Mouse (Mus musculus): ENCODE measurements at regions not wholly inside any gene's neighbourhood (a gene's known extent, or its start where the extent isn't known, plus 50 kb on each side); places are given as distances from the start of the nearest gene placed in this dataset.
"Not testable (repeated sequence)": the region's sequence is repeated elsewhere in the genome, so short reads cannot be mapped to it uniquely, and the experiment has no call there.

DNA sequence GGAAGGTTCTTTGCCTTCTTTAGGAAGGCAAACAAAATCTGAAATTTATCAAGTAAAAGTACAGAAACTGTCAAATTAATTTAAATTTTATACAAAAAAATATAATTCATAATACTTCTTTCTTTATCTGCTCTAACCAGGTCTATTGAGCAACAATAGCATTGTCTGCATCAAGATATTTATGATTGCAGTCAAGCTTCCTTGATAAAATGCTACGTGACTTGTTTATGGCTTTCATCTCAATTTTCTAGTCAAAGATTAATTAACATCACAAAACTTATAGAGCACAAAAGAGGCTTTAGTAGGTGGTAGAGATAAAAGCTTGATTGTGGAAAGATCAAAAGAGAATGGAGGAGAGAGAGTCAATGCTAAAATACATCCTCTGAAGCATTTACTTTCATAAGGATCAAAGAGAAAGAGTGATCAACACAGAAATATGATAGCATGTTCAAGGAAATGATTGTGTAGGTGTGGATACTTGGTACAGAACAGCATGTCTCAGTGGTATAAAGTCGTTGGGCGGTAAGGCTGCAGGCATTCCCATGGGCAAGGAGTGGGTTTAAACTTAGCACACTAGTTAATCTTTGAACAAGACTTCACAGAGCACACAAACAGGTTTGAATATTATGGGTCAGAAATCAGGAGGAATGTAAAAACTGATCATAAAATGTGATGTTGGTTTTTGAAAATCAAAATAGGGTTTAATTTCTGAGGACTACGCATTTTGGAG lies 164.3 kb upstream of the Speer4f2 start:
- DNase-seq: peak; percentile 54 to 65

DNA sequence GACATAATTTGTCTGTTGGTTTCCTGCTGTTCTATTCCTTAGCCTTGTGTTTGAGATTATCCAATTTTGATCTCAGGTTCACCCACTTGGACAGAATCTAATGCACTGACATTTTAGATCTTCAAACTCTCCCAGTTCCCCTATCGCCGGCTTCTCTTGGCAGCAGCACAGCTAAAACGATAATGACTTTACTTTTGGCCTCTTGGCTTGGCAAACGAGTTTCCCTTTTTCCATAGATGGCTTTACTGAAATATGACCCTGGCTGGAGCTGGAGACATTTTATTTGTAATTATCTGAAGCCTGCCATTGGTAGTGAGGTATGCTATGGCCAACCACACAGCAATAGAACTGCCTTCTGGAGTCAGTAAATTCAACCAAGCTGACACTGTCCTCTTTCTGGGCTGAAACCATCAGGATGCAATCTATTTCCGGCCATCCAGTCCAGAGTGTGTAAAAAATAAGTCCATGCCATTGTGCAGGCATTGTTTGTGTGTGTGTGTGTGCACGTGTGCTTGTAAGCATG lies 162.2 kb upstream of the Speer4f2 start:
- DNase-seq: peak; percentile 3 to 10

DNA sequence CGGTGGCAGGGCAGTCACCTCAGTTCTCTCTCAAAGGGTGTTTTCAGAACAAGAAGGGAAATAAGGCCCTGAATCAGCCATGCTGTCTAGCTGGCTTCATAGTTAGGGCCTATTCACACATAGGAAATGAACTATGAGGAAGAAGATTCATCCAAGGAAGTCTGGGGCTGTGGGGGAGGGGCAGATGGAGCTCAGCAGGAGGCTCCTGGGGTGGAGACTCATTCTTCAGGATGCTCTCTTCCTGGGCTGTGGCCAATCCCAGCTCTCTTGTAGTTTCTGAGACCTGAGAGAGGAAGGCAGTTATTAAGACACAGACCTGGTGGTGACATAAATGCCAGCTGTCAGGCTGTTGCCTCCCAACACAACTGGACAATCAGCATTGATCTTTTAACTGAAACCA lies 149.4 kb upstream of the Speer4f2 start:
- DNase-seq: not testable (repeated sequence)

DNA sequence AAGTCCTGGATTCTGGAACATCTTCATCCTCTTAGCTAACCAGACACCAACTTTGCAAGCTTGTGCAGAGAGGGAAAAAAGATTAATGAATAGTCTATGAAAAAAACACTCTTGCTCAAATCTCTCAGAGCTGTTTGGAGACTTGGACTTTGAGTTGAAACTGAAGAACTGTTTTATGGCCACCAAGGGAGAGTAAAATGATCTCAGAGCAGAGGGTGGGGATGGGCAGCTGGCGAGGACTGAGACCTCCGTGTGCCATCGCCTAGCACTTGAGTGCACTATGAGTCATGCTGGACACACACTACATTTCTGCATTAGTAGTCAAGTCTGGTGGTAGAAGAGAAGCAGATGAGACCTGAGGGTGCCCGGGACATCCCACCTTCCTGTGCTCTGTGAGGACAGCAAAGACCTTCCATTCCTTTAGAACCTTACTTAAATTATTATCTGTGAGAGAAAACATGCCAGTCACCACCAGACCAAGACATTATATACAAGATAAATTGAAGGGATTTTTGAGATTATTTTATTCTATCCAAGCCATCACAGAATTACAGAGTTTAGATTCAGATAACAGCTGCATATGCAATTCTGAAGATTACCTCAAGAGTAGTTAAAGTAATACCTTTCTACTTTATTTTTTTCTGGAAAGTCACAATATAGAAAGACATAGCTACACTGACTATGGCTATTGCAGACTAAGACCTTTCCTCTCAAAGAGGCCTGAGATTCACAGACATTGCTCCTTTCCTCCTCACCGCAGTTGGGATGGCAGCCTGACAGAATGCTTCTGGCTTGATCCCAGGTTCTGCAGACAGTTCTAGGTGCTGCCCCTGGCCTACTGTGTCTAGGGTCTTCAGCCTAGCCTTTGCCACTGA lies 125.0 kb upstream of the Speer4f2 start:
- DNase-seq: peak in 1 of 2 experiments; percentile 35

DNA sequence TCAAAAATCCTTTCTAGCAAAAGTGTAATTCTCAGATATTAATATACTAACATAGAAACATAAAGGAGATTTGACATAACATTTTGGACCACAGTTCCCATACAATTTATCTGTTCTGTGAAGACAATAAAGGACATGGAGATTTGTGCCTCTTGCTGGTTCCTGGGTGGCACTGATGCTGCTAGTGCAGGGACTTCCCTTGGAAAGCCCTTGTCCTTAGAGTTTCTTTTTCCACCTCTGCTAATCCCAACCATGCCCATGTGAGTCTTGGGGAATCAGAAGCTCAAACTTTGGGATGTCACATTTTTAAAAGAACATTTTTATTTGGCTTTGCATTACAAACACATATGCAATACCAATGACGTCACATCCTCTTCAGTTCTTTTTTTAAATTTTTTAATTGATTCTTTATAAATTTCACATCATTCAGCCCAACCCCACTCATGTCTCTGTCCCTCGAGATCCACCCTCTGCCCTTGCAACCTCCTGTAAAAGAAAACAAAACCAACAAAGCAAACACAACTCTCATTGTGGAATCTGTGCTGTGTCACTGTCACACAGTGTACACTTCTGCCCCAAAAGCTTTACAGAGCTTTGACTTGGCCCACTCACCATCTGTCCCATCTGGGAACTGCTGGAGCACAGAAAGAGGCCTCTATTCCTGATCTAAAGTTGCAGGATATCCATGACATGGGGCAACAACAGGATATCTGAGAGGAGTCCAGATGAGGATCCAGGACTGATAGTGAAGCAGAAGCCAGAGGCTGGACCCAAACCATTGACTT lies 112.2 kb upstream of the Speer4f2 start:
- DNase-seq: no peak

DNA sequence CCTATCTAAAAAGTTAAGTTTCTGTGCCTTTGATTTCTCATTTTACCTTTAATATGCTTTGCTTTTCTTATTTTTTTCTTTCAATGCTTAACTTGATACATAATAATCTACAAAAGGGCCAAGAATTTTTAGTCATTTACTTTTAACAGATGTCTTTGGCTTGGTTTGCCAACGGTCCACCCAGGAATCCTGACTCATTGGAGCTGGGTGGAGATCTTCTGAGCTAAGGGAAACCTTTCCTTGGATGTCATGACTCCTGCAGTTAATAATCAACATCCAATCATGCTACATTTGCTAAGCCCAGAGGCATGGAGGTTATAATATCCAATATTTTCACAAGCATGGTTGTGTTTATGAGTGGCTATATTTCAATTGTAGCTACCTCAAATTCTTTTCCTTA lies 110.9 kb upstream of the Speer4f2 start:
- DNase-seq: peak in 1 of 2 experiments; percentile 30

DNA sequence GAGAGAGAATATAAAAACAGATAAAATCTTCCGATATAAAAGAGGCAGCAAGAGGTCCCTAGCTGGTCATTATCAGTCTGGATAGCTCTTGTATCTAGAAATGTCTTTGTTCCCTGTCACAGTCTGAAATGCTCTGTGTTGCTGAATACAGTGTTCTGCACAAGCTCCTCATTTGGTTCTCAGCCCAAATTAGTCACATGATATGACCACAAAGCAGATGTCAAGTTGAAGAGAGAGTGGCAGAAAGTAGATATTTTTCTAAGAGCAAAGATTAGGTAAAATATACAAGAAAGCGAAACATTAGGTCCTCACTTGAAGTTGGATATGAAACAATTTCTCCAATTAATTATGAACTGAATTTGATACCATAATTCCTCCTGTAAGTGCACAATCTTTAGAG lies 101.8 kb upstream of the Speer4f2 start:
- no peak for DNase-seq

DNA sequence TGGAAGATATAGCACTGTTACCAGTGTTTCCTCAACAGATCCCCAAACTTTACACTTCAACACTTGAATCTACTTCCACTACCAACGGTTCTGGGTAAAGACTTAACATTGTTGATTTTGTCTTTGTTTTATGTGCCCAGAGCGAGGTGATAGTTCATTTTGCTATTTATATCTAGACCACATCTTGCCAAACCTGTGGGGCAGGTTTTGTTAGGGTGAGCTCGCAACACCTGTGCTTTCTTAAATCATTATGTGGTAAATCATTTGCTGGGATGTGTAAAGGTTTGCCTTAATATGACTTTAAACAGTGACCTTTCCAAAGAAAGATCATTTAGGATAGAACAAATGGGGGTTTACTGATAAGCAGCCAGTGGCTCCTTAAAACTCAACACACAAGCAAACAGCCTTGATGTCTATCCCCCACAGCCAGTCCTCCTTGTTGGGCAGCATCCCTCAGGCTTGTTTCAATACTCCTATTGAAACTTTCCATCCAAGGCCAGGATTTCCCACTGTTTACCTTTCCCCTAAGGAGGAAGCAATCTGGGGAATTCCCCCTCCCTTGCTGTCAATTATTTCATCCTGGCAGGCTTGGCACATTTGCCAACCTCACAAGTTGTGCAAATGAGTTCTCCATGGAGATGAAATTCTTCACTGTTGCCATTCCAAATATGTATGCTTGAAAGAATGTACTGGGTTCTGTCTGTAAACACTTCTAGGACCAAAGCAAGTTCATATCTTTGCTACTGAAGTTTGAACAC lies 101.1 kb upstream of the Speer4f2 start:
- DNase-seq: peak; percentile 39 to 71

DNA sequence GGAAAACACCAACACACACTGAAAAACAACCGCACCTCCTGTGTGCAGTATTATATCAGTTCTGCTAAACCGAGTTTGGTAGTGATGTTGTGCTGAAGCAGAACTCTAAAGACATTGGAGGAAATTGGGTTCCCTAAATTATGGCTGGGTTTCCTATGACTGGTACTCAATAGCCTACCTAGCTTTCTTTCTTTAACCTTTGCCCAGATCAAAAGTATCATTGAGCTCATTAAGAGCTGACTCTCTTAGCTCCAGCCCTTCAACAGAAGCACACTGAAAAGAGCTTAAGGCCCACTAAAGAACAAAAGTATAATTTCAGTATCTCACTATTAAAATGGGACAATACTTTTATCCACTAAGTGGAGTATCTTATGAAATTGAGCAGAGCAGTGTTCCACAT lies 97.6 kb upstream of the Speer4f2 start:
- DNase-seq: no peak

DNA sequence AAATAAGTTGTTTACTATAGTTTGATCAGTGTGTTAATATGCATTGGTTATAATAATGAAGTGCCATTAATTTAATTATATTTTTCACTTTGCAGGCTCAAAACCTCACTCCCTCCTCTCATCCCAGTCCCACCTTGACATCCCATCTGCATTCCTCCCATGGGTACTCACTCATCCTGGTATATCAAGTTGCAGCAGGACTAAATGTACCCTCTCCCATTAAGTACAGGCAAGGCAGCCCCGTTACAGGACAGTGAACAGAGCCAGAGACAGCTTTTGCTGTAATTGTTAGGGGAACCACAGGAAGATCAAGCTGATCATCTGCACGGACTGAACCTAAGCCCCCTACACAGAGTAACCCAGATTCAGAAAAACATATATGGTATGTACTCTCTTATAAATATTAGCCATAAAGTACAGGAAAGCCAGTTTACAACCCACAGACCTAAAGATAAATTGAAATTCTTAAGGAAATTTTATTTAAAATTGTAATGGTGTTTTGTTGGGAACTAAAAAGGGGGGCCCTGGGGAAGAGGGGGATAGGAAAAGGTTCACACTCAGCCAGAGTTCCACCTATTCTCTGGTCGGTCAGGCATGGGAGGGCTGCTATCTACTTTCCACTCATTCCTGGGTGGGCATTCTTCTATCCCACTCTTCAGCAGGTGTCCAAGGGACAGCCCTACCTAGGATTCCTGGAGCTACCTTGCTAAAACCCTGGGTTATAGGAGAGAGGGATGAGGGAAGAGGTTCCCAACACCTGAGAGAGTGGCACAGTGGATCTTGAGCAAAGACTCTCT lies 96.0 kb upstream of the Speer4f2 start:
- DNase-seq: no peak

DNA sequence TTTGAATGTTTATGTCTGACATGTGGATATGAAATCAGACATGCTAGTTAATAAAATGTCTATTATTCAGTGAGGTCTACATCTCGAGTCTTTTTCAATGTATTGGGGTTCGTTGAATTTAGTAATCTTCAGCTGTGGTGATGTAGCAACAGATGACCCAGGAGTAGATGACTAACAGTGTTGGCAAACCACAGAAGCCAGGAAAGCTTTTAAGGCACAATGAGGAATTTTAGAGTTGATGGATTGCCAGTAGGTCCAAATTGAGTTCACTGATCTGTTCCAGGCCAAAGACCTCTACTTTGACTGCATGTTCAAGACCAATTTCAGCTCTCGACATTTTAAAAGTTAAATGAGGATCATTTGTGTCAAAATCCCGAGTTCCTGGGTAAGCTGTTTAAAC lies 92.8 kb upstream of the Speer4f2 start:
- no peak for DNase-seq

DNA sequence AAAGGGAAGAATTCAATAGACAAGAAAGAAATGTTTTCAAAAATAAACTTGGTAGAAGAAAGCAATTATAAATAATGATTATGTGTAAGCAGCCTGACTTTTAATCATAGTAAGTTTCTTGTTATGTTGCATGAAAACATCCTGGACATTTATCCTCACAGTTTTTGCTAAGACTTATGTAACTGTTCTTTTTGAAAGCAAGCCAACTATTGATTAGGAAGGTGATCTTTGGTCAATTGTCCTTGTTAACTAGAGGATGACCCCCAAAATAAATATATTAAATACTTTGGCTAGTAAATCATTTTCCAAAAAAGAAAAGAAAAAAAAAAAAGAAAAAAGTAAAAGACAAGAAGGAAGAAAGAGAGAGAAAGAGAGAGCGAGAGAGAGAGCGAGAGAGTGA lies 92.0 kb upstream of the Speer4f2 start:
- no peak for DNase-seq

DNA sequence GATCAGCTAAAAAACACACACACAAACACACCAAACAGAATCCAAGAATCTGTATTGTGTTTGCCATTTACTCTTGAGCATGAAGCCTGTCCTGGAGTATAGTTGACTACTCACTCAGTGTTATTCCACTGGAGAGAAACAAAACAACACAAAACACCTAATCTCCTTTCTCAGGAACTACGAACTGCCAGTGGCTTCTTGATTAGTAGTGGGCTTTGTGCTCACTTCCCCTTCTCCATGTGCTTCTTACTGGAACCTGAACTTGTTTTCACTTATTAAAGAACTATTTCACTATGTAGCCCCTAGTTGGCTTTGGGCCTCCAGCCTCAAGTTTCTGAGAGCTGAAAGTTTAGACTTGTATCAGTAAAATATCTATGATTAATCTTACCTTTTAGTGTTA lies 84.0 kb upstream of the Speer4f2 start:
- no peak for DNase-seq

DNA sequence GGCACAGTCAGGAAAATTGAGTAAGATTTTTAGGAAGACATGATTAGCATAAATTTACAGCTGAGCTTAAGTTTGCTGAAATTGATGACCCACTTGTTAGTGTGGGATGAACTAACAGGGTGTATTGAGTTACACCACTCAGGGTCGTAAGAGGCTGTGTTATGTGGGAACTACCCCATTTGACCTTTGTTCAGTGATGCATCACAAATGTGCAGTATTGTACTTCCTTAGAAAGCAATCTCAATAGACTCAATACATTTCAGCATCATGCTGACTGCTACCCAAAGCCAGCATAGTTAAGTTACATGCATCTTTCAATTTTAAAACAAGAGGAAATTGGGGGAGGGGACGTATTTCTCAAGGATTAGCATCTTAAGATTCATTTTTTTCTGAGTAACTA lies 80.4 kb upstream of the Speer4f2 start:
- no peak for DNase-seq

DNA sequence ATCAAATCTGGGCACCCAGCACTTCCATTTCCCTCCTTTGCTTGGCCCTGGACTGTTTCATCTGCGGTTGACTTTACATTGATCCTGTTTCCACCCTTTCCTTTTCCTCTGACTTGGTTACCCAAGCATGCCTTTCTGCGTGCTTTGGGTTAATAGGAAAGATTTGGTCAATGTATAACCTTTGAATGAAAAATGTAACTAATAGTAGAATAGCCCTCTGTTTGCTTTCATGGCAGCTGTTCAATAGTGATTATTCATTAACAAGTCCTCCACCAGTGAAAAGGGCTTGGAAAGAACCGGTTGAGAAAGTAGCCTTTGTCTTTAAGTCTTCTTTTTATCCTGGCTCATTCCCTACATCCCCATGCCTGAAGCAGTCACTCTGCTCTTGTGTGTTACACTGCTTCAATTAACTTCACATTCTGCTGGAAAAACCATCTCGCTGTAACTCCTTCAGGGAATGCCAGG lies 76.4 kb upstream of the Speer4f2 start:
- DNase-seq: peak; percentile 58 to 92

DNA sequence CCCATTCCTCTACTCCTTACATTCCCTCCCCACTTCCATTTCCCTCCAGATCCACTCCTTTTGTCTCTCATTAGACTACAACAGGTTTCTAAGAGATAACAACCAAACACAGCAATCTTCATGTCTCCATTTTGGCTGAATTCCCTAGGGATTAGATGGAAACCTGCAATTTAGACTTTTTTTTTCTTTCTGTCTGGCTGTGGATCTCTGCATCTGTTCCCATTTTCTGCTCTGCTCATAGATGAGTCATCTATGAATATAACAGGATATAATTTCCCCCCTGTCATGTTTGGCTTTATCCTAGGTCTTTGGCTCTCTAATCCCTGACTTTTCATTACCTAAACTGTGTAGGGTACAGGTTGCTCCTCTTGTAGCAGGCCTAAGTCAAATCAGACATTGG lies 73.1 kb upstream of the Speer4f2 start:
- DNase-seq: no peak

DNA sequence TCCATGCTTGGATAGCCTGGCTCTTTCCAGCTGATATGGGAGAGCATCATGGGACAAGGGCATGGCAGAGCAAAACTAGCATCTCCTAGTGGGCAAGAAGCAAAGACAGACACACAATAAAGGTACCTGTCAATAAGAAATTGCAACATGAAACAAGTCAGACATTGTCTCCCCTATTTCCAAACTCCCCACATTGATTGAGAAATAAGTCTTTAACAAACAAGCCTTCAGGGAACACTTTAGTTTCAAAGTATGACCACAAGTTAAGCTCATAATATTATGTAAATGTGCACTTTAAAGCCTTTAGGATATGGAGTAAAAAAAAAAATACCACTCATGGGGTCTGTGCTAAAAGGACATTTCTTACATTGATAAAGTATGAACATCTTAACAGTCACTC lies 51.5 kb upstream of the Speer4f2 start:
- DNase-seq: no peak

All from kidney, adult 8-10 months (tissue).